ENCODE assay signal across 9 mouse cellular contexts in the genomic region with DNA sequence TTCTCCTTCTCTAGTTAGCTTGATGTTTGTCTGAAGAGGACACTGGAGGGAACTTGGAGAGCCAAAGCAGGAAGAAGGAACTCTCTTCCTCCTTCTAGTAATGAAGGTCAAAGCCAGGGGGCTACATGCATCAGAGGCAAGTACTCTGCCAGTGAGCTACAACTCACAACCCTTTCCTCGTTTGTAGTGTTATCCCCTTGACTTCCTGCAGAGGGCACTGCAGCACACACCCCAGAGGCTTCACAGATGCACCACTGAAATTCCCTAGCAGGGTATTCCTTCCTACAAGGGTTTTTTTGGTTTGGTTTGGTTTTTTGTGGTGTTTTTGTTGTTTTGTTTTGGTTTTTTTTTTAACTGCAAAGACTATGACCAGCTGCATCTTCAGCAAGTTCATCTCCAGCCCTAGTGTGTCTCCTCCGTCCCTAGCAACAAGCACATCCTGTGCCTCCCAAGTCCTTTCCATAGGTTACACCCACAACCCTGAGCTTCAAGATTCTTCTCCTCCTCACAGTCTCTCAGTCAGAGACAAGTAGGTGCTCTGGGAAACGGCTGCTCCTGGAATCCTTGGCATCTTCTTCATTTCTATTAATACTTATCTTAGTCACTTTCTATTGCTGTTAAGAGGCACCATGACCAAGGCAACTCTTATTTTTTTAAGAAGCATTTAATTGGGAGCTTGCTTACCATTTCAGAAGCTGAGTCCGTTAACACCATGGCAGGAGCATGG.
DNase-seq lines count a peak whose midpoint lies in the region; ATAC-seq and TF ChIP-seq lines count a peak whose summit lies in the region.
"Had no signal": no experiment of that assay in that cellular context is flagged by ENCODE, and none has a peak within 500 bp of the region (broad histone marks: within the 10 kb centered on the region; RNA-seq: fewer than 3 reads in every experiment).

No protein-coding gene starts in this region.

- H3K27me3 ChIP-seq in hindbrain, postnatal 0 days (ENCODE audit: insufficient read depth, low read length) = no peaks in the 10 kb centered on the region
- no peaks in the 10 kb centered on the region for H3K27me3 ChIP-seq in hindbrain, embryonic 13.5 days

- H3K27ac ChIP-seq in hindbrain, postnatal 0 days = no peak overlapping the region
- no peak overlapping the region for H3K27ac ChIP-seq in hindbrain, embryonic 13.5 days

- H3K4me2 ChIP-seq in hindbrain, postnatal 0 days (ENCODE audit: low read depth, low read length) = no peak overlapping the region
- no peak overlapping the region for H3K4me2 ChIP-seq in hindbrain, embryonic 13.5 days

- H3K9ac ChIP-seq in hindbrain, postnatal 0 days (replicated peaks; ENCODE audit: low read length) = no peak overlapping the region
- no peak overlapping the region for H3K9ac ChIP-seq in hindbrain, embryonic 13.5 days

- no peaks in the 10 kb centered on the region for H3K4me1 ChIP-seq in hindbrain, postnatal 0 days (ENCODE audit: insufficient read depth, low read length)
- no peaks in the 10 kb centered on the region for H3K4me1 ChIP-seq in hindbrain, embryonic 13.5 days (replicated peaks)

- H3K36me3 ChIP-seq in hindbrain, postnatal 0 days (ENCODE audit: insufficient read depth, low read length) = no peaks in the 10 kb centered on the region
- no peaks in the 10 kb centered on the region for H3K36me3 ChIP-seq in hindbrain, embryonic 13.5 days

- no peaks in the 10 kb centered on the region for H3K9me3 ChIP-seq in hindbrain, postnatal 0 days (ENCODE audit: low read length)
- no peaks in the 10 kb centered on the region for H3K9me3 ChIP-seq in hindbrain, embryonic 13.5 days

- no peak overlapping the region for H3K4me3 ChIP-seq in hindbrain, postnatal 0 days (ENCODE audit: low read length)
- H3K4me3 ChIP-seq in hindbrain, embryonic 13.5 days = no peak overlapping the region

- TF ChIP-seq CTCF in hindbrain, postnatal 0 days (IDR thresholded peaks at IDR 0.05; ENCODE audit: low read depth) = peak; percentile 53

- 82% methylated on average over 4 of the region's 4 CpGs for WGBS in hindbrain, postnatal 0 days
- WGBS in hindbrain, embryonic 13.5 days = 72% methylated on average over 4 of the region's 4 CpGs

- no peak for DNase-seq in hindbrain, postnatal 0 days (ENCODE audit: low spot score)
- peak; percentile 2 for DNase-seq in thymus, postnatal 0 days (ENCODE audit: low spot score)
- no peak for DNase-seq in thymus, postnatal 10 days (ENCODE audit: low spot score in 2 of 2)
- DNase-seq in brain, adult 2 months (ENCODE audit: low read depth, low spot score) = peak; percentile 73
- peak; percentile 69 for DNase-seq in telencephalon, adult 2 months (ENCODE audit: low read depth, low spot score)
- DNase-seq in cerebellum, adult 9-10 months = no peak
- DNase-seq: kidney, postnatal 4 days had no signal

- ATAC-seq in hindbrain, postnatal 0 days = no peak
- no peak for ATAC-seq in hindbrain, embryonic 13.5 days (ENCODE audit: low FRiP score)
- no peak; the same call in 1 of the 2 replicates for ATAC-seq in megakaryocyte-erythroid progenitor cell, adult 5-6 weeks (replicated peaks; ENCODE audit: low FRiP score, low TSS enrichment, poor library complexity, severe bottlenecking)

Comparison
In these comparisons a context has a peak if more than half of its experiments do, and no peak if none do; other contexts are left out.
1. DNase-seq: peak in thymus, postnatal 0 days (single experiment), brain, adult 2 months (single experiment) and telencephalon, adult 2 months (single experiment); none in hindbrain, postnatal 0 days (single experiment), thymus, postnatal 10 days (0 of 2) and cerebellum, adult 9-10 months (single experiment).